Mouse (Mus musculus) frontal cortex, postnatal 36 days (tissue): ENCODE data around the gene Drc1.

Source experiments
- DNase-seq, 2 experiments: peaks; one replicate each; pipeline ENCODE4 v3.0.0; 2022; ENCODE audit warnings: low spot score in 2 of 2

Drc1 gene

GRCm38 (mm10) chr5:30285944-30286799, 5.0 kb downstream of the Drc1 start:
- DNase-seq: no peak

DNA sequence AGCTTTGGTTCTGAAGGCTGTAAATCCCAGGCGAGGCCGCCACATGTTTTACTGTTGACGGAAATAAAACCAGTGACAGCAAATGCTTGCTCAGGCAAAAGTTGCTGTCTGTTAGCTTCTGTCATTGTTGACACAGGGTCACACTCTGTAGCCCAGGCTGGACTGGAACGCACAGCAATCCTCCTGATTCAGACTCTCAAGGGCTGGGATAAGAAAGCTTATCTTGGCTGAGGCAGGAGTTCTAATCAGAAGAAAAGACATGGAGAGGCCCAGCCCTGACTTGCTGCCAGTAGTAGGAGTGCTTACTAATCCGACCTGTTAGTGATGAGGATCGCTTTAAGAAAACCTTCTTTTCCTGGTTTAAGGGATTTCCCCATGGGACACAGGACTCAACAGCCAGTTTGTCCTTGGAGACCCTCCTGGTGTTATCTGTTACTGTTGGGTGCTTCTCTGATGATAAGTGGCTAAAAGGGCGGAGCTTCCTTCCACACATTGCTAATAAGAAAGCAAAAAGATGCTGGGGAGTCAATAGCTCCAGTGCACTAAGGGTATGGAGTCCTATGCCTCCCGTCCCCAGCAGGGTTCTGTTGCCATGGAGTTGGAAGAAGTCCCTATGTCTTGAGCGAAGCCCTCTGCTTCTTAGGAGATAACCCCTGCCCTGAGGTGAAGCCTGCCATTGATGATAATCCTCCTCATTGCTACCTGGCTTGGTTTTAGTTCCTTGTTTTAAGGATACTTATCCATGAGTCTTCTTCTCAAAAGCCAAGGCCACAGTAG, 6.1 kb downstream of the Drc1 start:
- no peak for DNase-seq

GRCm38 (mm10) chr5:30340815-30341214, 59.6 kb downstream of the Drc1 start:
- no peak for DNase-seq

DNA sequence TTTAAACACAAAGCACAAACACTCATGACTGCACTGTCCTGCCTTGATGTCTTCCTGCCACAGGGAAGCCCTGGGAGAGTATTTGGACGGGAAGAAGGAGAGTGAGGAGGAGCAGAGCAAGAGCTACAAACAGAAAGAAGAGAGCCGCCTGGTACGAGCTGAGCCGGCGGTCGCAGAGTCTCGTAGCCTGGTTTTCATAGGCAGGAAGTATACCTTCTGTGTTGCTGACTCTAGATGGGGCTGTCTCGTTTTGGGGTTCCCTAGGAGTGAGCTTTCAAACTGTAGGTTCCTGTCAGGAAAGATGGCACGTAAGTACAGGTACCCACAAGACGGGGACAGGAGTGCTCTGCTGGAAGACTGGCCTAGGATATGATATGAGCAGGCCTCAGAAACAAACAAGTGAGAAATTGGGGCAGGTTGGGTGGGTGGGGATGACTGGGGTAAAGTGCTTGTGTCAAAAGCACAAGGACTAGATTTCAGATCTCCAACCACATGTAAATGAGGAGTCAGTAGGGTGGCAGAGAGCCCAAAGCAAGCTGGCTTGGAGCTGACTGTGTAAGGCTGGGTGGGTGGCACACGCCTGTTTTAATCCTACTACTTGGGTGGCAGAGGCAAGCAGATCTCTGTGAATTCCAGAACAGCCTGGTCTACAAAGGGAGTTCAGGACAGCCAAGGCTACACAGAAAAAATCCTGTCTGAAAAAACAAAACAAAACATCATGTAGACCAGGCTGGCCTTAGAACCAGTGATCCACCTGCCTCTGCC, 60.6 kb downstream of the Drc1 start:
- DNase-seq: peak in 1 of 2 experiments; percentile 13

GRCm38 (mm10) chr5:30342601-30343015, 61.4 kb downstream of the Drc1 start:
- DNase-seq: peak; percentile 44 to 56

DNA sequence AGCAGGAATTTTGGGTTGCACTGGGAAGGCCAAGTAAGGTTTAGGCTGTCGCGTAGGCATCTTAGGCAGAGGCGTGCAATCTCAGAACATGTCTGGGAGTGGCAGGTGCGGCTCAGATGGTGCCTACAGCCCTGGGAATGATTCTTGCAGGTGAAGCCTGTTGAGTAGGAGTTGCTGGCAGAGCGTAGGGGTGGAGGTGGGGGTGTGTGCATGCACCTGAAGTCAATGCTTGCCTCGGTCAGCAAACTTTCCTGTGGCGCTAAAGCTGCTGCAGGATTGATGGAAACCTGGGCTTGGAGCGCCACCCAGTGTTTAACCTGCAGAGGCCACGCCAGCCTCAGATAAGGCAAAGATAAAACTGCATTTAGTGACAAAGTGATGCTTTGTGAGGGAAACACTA, 61.9 kb downstream of the Drc1 start:
- peak; percentile 61 to 65 for DNase-seq

DNA sequence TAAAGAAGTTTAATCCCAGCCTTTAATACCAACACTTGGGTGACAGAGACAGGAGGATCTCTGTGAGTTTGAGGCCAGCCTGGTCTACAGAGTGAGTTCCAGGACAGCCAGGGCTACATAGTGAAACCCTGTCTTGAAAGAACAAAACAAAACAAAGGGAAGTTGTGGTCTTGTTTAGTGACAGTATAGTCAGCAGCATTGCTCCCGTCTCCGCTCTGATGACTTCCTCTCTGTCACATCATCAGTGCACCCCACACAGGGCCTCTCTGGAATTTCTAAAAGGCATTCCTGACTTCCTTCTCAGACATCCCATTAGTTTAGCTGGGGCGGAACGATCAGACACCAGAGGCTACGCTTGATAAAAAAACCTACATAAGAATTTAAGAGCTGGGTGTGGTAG, 62.7 kb downstream of the Drc1 start:
- DNase-seq: no peak

DNA sequence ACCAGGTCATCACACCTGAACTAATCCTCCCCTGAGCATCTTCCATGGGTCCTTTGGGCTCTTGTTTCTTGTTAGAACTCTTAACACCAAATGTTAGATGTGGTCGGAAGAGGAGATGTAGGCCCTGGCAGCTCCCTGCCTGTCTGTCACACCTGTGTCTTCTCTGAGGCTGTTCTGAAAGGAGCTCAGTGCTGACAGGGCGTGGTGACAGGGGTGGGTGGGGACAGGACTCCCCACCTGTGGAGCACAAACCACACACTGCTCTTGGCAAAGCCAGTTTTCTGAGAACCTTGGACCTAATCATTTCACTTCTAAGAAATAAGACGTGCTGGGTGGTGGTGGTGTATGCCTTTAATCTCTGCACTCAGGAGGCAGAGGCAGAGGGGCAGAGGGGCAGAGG, 72.4 kb downstream of the Drc1 start:
- DNase-seq: no peak

- DNase-seq: no peak
Measured at GRCm38 (mm10) chr5:30355114-30355513, 73.9 kb downstream of the Drc1 start.

DNA sequence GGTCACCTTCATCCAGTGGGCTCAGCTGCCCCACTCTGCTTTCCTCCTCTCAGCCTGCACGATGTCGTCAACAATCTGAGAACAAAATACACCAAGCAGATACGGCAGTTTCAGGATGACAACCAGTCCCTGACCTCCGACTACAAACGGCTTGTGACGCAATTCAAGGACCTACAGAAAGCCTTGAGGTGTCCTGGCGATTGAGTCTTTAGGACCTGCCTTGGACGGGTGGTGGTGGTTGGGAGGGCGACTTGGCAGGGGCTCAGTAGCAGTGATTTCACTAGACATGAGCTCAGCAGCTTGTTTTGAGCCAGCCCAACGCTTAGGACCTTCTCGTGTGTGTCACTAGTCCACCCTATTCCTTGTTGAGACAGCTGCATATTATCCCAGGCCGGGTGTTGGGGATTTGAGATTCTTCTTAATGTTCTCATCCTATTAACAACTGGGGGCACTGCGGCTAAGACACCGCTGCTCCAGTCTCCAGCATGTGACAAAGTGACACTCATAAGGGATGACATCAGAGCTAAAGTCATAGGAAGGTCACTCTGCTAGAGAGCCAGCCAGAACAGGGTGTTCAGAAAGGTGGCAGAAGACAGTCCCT, 74.5 kb downstream of the Drc1 start:
- no peak for DNase-seq

- DNase-seq: no peak
Measured at GRCm38 (mm10) chr5:30356647-30357046, 75.5 kb downstream of the Drc1 start.

- DNase-seq: no peak
Measured at GRCm38 (mm10) chr5:30358436-30359099, 77.4 kb downstream of the Drc1 start.

- no peak for DNase-seq
Measured at GRCm38 (mm10) chr5:30367405-30367804, 86.2 kb downstream of the Drc1 start.

- DNase-seq: peak; percentile 32 to 44
Measured at GRCm38 (mm10) chr5:30369426-30369825, 88.2 kb downstream of the Drc1 start.

DNA sequence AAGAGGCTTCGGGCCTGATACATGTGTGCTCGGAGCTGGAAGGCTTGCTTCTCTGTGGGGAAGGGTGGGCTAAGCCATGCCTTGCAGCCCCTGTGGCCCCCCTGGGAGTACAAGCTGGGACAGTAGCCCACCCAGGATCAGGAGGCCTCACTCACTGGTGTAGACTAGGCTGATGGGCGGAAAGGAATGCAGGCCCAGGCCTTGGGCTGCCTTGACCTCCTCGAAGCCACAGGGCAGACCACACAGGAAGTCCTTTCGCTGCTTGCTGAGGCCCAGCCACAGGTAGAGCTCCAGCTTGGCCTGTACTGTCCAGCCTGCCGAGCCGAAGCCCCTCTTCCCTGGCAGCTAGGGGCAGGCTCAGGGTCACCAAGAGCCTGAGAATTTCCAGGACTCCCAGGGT, 101.7 kb downstream of the Drc1 start:
- no peak for DNase-seq

GRCm38 (mm10) chr5:30387726-30388125, 106.5 kb downstream of the Drc1 start:
- DNase-seq: no peak

DNA sequence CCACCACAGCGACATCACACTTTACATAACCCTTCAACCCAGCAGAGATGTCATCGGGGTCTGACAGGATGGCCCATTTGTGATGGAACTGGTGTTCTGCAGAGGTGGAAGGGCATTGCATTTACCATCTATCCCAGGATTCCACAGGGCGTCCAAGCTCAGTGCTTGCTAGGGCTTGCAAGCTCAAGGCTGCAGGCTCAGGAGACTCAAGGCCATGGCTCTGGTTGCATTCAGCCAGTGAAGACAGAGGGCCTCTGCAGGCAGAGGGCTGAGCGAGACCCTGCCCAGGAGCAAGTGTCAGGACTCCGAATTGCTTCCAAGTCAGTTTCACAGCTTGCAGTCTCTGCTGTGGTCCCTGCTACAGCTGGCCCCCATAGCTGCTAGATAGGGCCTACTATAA, 108.6 kb downstream of the Drc1 start:
- DNase-seq: no peak

GRCm38 (mm10) chr5:30391473-30391872, 110.3 kb downstream of the Drc1 start:
- peak; percentile 74 to 77 for DNase-seq

- peak in 1 of 2 experiments; percentile 16 for DNase-seq
Measured at GRCm38 (mm10) chr5:30400521-30400920, 119.3 kb downstream of the Drc1 start.

- DNase-seq: peak; percentile 13 to 26
Measured at GRCm38 (mm10) chr5:30401165-30401564, 120.0 kb downstream of the Drc1 start.

DNA sequence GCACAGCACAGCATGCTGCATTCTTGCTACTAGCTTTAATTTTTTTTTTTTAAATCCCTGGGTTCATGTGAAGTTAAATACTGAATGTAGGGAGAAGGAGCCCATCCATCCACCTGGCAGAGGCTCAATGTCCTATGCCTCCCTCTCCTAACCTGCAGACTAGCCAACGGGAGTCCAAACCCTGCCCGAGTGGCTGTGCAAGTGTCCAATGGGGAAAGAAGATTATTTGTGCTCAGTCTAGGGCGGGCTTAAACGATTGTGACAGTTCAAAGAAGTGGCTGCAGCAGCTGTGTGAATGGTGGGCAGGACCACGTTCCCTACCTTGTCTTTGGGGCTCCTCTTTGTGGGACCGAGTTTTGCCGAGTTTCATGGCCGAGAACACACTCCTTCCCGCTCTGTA, 125.7 kb downstream of the Drc1 start:
- no peak for DNase-seq
